Mouse (Mus musculus) heart, embryonic 11.5 days (tissue): ENCODE measurements at regions not wholly inside any gene's neighbourhood (a gene's known extent, or its start where the extent isn't known, plus 50 kb on each side); places are given as distances from the start of the nearest gene placed in this dataset.

Experiments
- ATAC-seq: fragments of 200-750 bp; cut with Nextera tagmentation; replicated peaks from 2 replicates; pipeline ENCODE4 v1.8.0; 2017; ENCODE audit warnings: moderate library complexity; ENCODE audit not compliant: insufficient number of reproducible peaks, low FRiP score, low TSS enrichment
- H3K27ac ChIP-seq: fragments of 300-500 bp; sonication (generic); 2 replicates; pipeline ENCODE4 v1.5.1; 2014; ENCODE audit warnings: mild to moderate bottlenecking, low read depth, low read length
- H3K27me3 ChIP-seq: fragments of 300-500 bp; sonication (generic); 2 replicates; pipeline ENCODE4 v1.6.1; 2014; ENCODE audit warnings: mild to moderate bottlenecking, low read length, mixed read lengths; ENCODE audit not compliant: control insufficient read depth, insufficient read depth
- H3K36me3 ChIP-seq: fragments of 300-500 bp; sonication (generic); 2 replicates; pipeline ENCODE4 v1.6.1; 2014; ENCODE audit warnings: mild to moderate bottlenecking, low read length, moderate library complexity, mixed read lengths; ENCODE audit not compliant: control insufficient read depth, insufficient read depth
- H3K4me1 ChIP-seq: fragments of 300-500 bp; sonication (generic); 2 replicates; pipeline ENCODE4 v1.6.1; 2014; ENCODE audit warnings: low read length; ENCODE audit not compliant: control insufficient read depth, insufficient read depth
- H3K4me2 ChIP-seq: fragments of 300-500 bp; sonication (generic); 2 replicates; pipeline ENCODE4 v1.6.1; 2014; ENCODE audit warnings: mild to moderate bottlenecking, moderate library complexity
- H3K4me3 ChIP-seq: fragments of 300-500 bp; sonication (generic); 2 replicates; pipeline ENCODE4 v1.5.1; 2014; ENCODE audit warnings: low read depth, low read length
- H3K9ac ChIP-seq: fragments of 300-500 bp; sonication (generic); 2 replicates; pipeline ENCODE4 v1.6.1; 2014; ENCODE audit warnings: mild to moderate bottlenecking, low read depth, low read length, moderate library complexity
- H3K9me3 ChIP-seq: fragments of 300-500 bp; sonication (generic); replicated peaks from 2 replicates; pipeline ENCODE4 v1.6.1; 2016; ENCODE audit warnings: low read length; ENCODE audit not compliant: control insufficient read depth
- WGBS: fragments of 180-500 bp; shearing (Covaris S2); extraction: QIAGEN DNeasy Blood & Tissue Kit; methylation state at CpG from one replicate; pipeline ENCODE4 v1.1.7; 2014; ENCODE audit not compliant: insufficient replicate concordance; 5-methylcytosine and 5-hydroxymethylcytosine counted together

DNA sequence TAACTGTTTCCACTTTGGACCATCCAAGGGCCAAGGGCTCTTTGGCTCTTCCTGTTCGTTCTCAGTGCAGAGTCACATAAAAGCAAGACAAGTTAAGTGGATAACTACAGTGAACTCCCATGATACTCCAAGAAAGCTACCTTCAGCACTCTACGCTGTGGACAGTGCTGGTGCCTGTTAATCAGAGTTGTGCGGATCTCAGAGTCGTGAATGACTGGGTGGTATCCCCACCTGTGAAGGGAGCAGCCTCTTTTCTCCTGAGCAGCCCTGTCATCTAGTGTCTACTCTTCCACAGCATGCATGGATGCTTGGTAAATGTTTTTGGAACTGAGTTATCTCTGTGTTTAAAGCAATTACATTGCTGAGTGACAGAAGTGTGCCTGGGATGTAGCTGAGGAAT, 568.4 kb upstream of the Map3k7 start:
- Histone ChIP-seq H3K36me3 (no peaks in the 10 kb centered on the region), H3K4me2 (no peak overlapping the region), H3K9me3 (no peaks in the 10 kb centered on the region), H3K4me1 (no peaks in the 10 kb centered on the region), H3K27ac (no peak overlapping the region), H3K4me3 (no peak overlapping the region), H3K27me3 (no peaks in the 10 kb centered on the region), H3K9ac (no peak overlapping the region)
- no peak for ATAC-seq
- 53% methylated on average over 4 of the region's 4 CpGs for WGBS

- no peak for ATAC-seq
- Histone ChIP-seq H3K27ac (no peak overlapping the region), H3K27me3 (no peaks in the 10 kb centered on the region), H3K36me3 (no peaks in the 10 kb centered on the region), H3K4me2 (no peak overlapping the region), H3K9me3 (no peaks in the 10 kb centered on the region), H3K4me1 (peaks cover 5% of the 10 kb centered on the region; the same call in 1 of the 2 replicates), H3K4me3 (no peak overlapping the region), H3K9ac (no peak overlapping the region)
- 67% methylated on average over 8 of the region's 8 CpGs for WGBS
These were observed 559.9 kb upstream of the Map3k7 start for GRCm38 (mm10) chr4:31403976-31404375.

DNA sequence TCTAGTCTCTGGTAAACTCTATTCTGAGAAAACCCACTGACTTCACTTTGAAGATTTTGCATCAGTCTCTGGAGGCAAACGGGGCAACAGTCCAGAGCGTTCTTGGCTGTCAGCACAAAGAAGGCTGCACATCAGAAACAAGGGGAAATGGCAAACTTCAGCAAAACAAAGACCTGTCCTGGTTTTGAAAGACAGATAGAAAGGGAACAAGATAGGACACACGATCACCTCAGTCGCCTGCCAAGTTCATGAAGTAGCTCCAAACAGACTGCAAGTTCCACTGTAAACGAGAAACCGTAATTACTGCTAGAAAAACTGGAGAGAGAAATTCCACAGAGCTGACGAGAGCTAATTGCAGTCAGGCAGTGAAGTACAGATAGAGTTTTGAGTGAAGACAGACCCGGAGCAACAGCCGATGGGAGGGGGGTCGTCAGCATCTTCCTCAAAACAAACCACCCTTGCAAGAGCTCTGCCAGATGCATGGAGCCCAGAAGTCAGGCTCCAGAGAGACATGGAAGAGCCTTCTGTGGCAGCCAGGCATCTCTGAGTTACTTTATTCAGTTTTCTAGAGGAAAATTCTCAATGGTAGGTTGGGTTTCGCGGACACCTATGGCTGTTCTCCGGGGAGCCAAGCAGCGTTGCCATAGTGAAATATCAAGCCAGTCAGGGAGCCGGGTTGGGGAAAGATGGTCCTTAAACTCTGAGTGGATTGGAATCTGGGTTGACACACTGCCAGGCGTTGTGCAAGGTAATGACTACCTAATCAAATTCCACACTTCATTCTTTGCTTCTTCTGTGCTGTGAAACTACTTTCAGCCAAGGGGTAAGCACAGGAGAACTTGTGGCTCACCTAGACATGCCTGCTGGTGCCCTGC, 558.8 kb upstream of the Map3k7 start:
- H3K36me3 ChIP-seq, result no peaks in the 10 kb centered on the region
- no peaks in the 10 kb centered on the region for H3K9me3 ChIP-seq
- H3K4me2 ChIP-seq, result peak overlapping the region; percentile 57
- no peak overlapping the region for H3K9ac ChIP-seq
- no peaks in the 10 kb centered on the region for H3K27me3 ChIP-seq
- peaks cover 5% of the 10 kb centered on the region; the same call in 1 of the 2 replicates for H3K4me1 ChIP-seq
- ATAC-seq, result peak; percentile 72
- 20% methylated on average over 16 of the region's 16 CpGs for WGBS
- peak overlapping the region; percentile 2; the same call in 1 of the 2 replicates for H3K4me3 ChIP-seq
- H3K27ac ChIP-seq, result peak overlapping the region; percentile 63

DNA sequence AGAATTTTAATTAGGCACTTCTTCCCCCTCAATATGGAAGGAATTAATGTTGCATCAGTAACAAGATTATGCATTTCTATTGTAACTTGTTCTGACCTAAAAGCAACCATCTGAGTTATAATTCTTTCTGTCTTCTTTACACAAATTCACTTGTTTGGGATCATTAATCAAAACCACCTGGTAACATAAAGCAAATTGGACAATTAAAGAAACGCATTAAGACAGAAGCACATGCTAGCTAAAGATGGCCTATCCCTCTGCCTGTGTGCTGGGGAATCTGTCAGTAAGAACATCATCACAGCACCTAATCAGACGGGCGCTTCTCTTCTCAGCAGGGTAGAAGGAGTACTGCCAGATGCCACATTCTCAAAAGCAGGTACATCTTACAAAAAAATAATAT, 553.7 kb upstream of the Map3k7 start:
- Histone ChIP-seq H3K4me2 (no peak overlapping the region), H3K9me3 (no peaks in the 10 kb centered on the region), H3K27me3 (no peaks in the 10 kb centered on the region), H3K27ac (no peak overlapping the region), H3K36me3 (no peaks in the 10 kb centered on the region), H3K9ac (no peak overlapping the region), H3K4me1 (peaks cover 5% of the 10 kb centered on the region; the same call in 1 of the 2 replicates), H3K4me3 (no peak overlapping the region)
- 76% methylated on average over 3 of the region's 3 CpGs for WGBS
- no peak for ATAC-seq

DNA sequence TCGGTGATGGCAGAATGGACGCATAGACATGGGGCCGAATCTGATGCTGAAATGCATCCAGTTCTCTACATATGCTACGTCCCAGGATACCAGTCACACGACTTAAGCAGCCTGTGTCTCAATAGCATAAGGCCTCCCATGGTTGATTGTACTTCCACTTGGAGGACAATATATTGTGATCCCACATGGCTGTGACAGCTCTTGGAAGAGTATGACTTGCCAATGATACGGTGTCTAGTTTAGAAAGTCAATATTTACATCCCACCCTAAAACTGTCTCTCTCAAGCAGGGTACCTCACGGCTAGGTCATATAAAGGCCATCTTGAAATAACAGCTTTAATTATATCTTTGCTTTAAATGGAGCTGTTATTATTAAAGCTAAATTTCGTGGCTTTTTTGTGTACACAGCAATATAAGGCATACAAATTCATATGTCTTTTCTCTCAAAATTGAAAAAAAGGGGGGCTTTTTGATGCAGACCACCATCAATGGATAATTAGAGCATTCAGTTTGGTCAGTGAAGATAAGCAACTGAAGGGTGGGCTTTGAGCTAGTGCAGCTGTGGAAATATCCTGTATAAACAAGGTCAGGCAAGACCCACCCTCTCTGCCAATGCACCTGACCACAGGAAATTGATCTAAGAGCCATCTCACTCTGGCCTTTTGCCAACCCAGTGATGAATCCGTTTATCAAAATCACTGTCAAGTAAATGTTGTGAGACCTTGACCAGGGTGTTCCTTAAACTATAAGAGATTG, 551.9 kb upstream of the Map3k7 start:
- H3K4me1 ChIP-seq, result no peaks in the 10 kb centered on the region
- no peaks in the 10 kb centered on the region for H3K36me3 ChIP-seq
- H3K27me3 ChIP-seq, result no peaks in the 10 kb centered on the region
- H3K4me2 ChIP-seq, result no peak overlapping the region
- ATAC-seq, result no peak
- H3K9me3 ChIP-seq, result no peaks in the 10 kb centered on the region
- WGBS, result 71% methylated on average over 9 of the region's 9 CpGs
- H3K9ac ChIP-seq, result no peak overlapping the region
- no peak overlapping the region for H3K27ac ChIP-seq
- H3K4me3 ChIP-seq, result no peak overlapping the region

- no peak for ATAC-seq
- H3K9ac ChIP-seq, result no peak overlapping the region
- H3K4me3 ChIP-seq, result no peak overlapping the region
- H3K9me3 ChIP-seq, result no peaks in the 10 kb centered on the region
- H3K36me3 ChIP-seq, result no peaks in the 10 kb centered on the region
- no peak overlapping the region for H3K27ac ChIP-seq
- H3K4me1 ChIP-seq, result 0 out of 2 replicates have a peak, but pooled peaks cover 5% of the 10 kb centered on the region
- no peak overlapping the region for H3K4me2 ChIP-seq
- WGBS, result 92% methylated on average over 4 of the region's 4 CpGs
- H3K27me3 ChIP-seq, result no peaks in the 10 kb centered on the region
These were observed 546.7 kb upstream of the Map3k7 start for GRCm38 (mm10) chr4:31417161-31417560.

GRCm38 (mm10) chr4:31419240-31419639, 544.7 kb upstream of the Map3k7 start:
- no peak overlapping the region for H3K27ac ChIP-seq
- H3K4me3 ChIP-seq, result no peak overlapping the region
- H3K27me3 ChIP-seq, result no peaks in the 10 kb centered on the region
- H3K36me3 ChIP-seq, result no peaks in the 10 kb centered on the region
- H3K4me2 ChIP-seq, result no peak overlapping the region
- no peaks in the 10 kb centered on the region for H3K9me3 ChIP-seq
- 9% methylated on average over 6 of the region's 6 CpGs for WGBS
- 0 out of 2 replicates have a peak, but pooled peaks cover 5% of the 10 kb centered on the region for H3K4me1 ChIP-seq
- no peak overlapping the region for H3K9ac ChIP-seq
- ATAC-seq, result no peak

DNA sequence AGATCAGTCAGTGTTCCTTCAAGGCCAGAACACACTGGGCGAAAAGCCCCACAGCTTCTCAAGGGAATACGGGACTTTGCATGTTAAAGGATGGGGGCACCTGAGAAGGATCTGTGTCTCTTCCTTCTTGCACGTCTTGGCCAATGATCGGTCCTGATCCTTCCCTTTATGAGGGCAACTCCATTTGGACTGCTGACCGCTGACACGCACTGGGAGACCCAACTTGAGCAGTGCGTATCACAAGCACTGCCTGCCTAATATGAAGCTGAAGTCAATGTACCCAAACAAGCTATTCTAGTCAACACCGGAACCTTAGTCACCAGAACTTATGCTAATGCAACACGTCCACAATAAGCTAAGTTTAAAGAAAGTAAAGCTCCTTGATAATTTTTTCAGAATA, 543.7 kb upstream of the Map3k7 start:
- Histone ChIP-seq H3K36me3 (no peaks in the 10 kb centered on the region), H3K9me3 (no peaks in the 10 kb centered on the region), H3K4me3 (no peak overlapping the region), H3K27ac (no peak overlapping the region), H3K4me2 (no peak overlapping the region), H3K9ac (no peak overlapping the region), H3K4me1 (0 out of 2 replicates have a peak, but pooled peaks cover 5% of the 10 kb centered on the region), H3K27me3 (no peaks in the 10 kb centered on the region)
- WGBS, result 78% methylated on average over 9 of the region's 9 CpGs
- no peak for ATAC-seq
